Mouse (Mus musculus): ENCODE results near the gene Ranbp17. TPM values are rescaled to one million over a fixed set of nuclear protein-coding genes. Genes with fewer than 3 reads are reported as not detected.

The Ranbp17 gene
- polyA plus RNA-seq (2014; fragmentation: Nextera tagmentation; extraction: Ambion mirVana), result 10.4 and 13.3 TPM in 2 replicates

GRCm38 (mm10) chr11:33513376-33513991, at the start of gene Ranbp17:
Gene Ranbp17 (minus strand): TSS chr11:33513746.
- Histone ChIP-seq H3K9ac (replicated peaks; ENCODE audit: low read length) (peak within 1 kb of the TSS; percentile 87), H3K27ac (replicated peaks; ENCODE audit: low read depth, low read length) (peak within 1 kb of the TSS; percentile 65), H3K4me2 (ENCODE audit: low read depth, low read length) (peak within 1 kb of the TSS; percentile 63), H3K36me3 (replicated peaks; ENCODE audit: control insufficient read depth, insufficient read depth, low read depth, low read length) (no peaks in the 10 kb centered on the region), H3K27me3 (ENCODE audit: control insufficient read depth, insufficient read depth, low read length) (no peaks in the 10 kb centered on the region), H3K4me3 (ENCODE audit: low read depth, low read length) (peak within 1 kb of the TSS; percentile 88), H3K4me1 (ENCODE audit: control insufficient read depth, insufficient read depth, low read length) (no peaks in the 10 kb centered on the region), H3K9me3 (replicated peaks; ENCODE audit: control insufficient read depth, low read length) (no peaks in the 10 kb centered on the region)
- ATAC-seq (replicated peaks; ENCODE audit: insufficient number of reproducible peaks, low FRiP score, low TSS enrichment, low read depth), result peak; percentile 86
- 1% methylated on average over 65 of the region's 72 CpGs for WGBS
- peak; percentile 82 for DNase-seq (ENCODE audit: low spot score)

- Histone ChIP-seq H3K4me1 (ENCODE audit: control insufficient read depth, insufficient read depth, low read length) (no peaks in the 10 kb centered on the region), H3K4me3 (ENCODE audit: low read depth, low read length) (no peak overlapping the region), H3K27ac (replicated peaks; ENCODE audit: low read depth, low read length) (no peak overlapping the region), H3K9me3 (replicated peaks; ENCODE audit: control insufficient read depth, low read length) (no peaks in the 10 kb centered on the region), H3K9ac (replicated peaks; ENCODE audit: low read length) (no peak overlapping the region), H3K27me3 (ENCODE audit: control insufficient read depth, insufficient read depth, low read length) (no peaks in the 10 kb centered on the region), H3K4me2 (ENCODE audit: low read depth, low read length) (no peak overlapping the region), H3K36me3 (replicated peaks; ENCODE audit: control insufficient read depth, insufficient read depth, low read depth, low read length) (no peaks in the 10 kb centered on the region)
- DNase-seq (ENCODE audit: low spot score), result peak; percentile 16
- ATAC-seq (replicated peaks; ENCODE audit: insufficient number of reproducible peaks, low FRiP score, low TSS enrichment, low read depth), result no peak
- 75% methylated on average over 8 of the region's 8 CpGs for WGBS
Observed at GRCm38 (mm10) chr11:33554123-33554522, 40.6 kb upstream of the Ranbp17 start.

DNA sequence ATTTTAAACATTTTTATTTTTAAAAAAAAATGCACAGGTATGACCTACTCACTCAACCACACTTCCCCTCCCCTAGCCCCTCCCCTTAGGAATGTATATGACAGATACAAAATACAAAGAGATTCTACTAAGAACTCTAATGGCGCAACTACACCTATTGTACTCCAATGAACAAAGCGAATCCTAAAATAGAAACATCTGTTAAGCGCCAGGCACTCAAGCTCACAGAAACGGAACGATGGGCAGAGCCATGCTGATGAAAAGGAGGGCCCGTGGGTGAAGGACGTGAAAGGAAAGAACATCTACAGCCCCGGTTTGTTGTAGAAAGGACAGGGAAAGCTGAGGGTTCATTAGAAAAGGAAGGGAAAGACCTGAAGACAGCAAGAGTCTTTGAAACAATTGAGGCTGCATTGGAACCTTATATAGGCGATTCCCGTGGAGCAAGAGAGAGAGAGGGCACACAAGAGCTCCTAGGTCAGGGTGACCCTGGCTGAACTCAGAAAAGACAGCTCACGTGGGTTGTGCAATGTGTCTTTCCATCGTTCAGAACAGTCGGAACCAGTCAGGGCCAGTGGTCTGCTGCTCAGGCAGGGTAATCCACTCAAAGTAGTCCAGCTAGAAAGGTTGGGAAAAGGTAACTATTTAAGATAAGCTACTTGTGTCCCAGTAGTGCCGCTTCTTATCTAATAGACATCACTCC, 37.5 kb upstream of the Ranbp17 start:
- H3K4me3 ChIP-seq (ENCODE audit: low read depth, low read length), result no peak overlapping the region
- DNase-seq (ENCODE audit: low spot score) (no peak), ATAC-seq (replicated peaks; ENCODE audit: insufficient number of reproducible peaks, low FRiP score, low TSS enrichment, low read depth) (no peak)
- no peak overlapping the region for H3K27ac ChIP-seq (replicated peaks; ENCODE audit: low read depth, low read length)
- no peak overlapping the region for H3K9ac ChIP-seq (replicated peaks; ENCODE audit: low read length)
- no peaks in the 10 kb centered on the region for H3K9me3 ChIP-seq (replicated peaks; ENCODE audit: control insufficient read depth, low read length)
- 75% methylated on average over 14 of the region's 14 CpGs for WGBS
- H3K27me3 ChIP-seq (ENCODE audit: control insufficient read depth, insufficient read depth, low read length), result no peaks in the 10 kb centered on the region
- H3K36me3 ChIP-seq (replicated peaks; ENCODE audit: control insufficient read depth, insufficient read depth, low read depth, low read length), result no peaks in the 10 kb centered on the region
- no peaks in the 10 kb centered on the region for H3K4me1 ChIP-seq (ENCODE audit: control insufficient read depth, insufficient read depth, low read length)
- no peak overlapping the region for H3K4me2 ChIP-seq (ENCODE audit: low read depth, low read length)

DNA sequence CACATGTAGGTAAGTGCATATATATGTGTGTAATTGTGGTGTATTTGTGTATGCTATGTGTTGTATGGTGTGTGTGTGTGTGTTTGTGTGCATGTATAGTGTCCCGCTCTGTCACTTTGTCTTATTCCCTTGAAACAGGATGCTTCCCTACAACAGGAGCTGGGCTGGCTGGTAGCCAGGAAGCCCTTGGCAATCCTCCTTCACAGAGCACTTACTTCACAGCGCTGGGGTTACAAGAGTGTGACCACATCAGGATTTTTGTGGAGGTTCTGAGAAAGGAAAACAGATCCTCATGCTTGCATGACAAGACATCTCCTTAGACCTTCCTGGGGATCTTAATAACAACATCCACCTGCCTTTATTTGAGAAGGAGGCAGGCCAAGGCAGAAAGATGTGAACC, 33.8 kb upstream of the Ranbp17 start:
- Histone ChIP-seq H3K4me1 (ENCODE audit: control insufficient read depth, insufficient read depth, low read length) (no peaks in the 10 kb centered on the region), H3K27me3 (ENCODE audit: control insufficient read depth, insufficient read depth, low read length) (no peaks in the 10 kb centered on the region), H3K4me2 (ENCODE audit: low read depth, low read length) (no peak overlapping the region), H3K36me3 (replicated peaks; ENCODE audit: control insufficient read depth, insufficient read depth, low read depth, low read length) (no peaks in the 10 kb centered on the region), H3K9me3 (replicated peaks; ENCODE audit: control insufficient read depth, low read length) (no peaks in the 10 kb centered on the region), H3K27ac (replicated peaks; ENCODE audit: low read depth, low read length) (no peak overlapping the region), H3K4me3 (ENCODE audit: low read depth, low read length) (no peak overlapping the region), H3K9ac (replicated peaks; ENCODE audit: low read length) (no peak overlapping the region)
- ATAC-seq (replicated peaks; ENCODE audit: insufficient number of reproducible peaks, low FRiP score, low TSS enrichment, low read depth) (no peak), DNase-seq (ENCODE audit: low spot score) (no peak)
- 90% methylated on average over 2 of the region's 2 CpGs for WGBS

DNA sequence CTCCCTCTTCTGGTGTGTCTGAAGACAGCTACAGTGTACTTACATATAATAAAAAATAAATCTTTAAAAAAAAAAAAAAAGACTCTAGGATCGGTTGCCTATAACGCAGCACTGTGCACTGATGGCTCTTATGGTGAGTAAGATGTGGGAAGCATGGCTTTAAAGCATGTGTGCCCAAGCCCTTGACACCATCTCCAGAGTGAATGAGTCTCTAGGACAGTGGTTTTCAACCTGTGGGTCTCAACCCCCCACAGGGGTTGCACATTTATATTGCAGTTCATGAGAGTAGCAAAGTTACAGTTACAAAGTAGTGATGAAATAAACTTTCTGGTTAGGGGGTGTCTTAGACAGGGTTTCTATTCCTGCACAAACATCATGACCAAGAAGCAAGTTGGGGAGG, 31.4 kb upstream of the Ranbp17 start:
- ATAC-seq (replicated peaks; ENCODE audit: insufficient number of reproducible peaks, low FRiP score, low TSS enrichment, low read depth) (no peak), DNase-seq (ENCODE audit: low spot score) (no peak)
- Histone ChIP-seq H3K27ac (replicated peaks; ENCODE audit: low read depth, low read length) (no peak overlapping the region), H3K36me3 (replicated peaks; ENCODE audit: control insufficient read depth, insufficient read depth, low read depth, low read length) (no peaks in the 10 kb centered on the region), H3K27me3 (ENCODE audit: control insufficient read depth, insufficient read depth, low read length) (no peaks in the 10 kb centered on the region), H3K4me3 (ENCODE audit: low read depth, low read length) (no peak overlapping the region), H3K9me3 (replicated peaks; ENCODE audit: control insufficient read depth, low read length) (no peaks in the 10 kb centered on the region), H3K4me1 (ENCODE audit: control insufficient read depth, insufficient read depth, low read length) (no peaks in the 10 kb centered on the region), H3K9ac (replicated peaks; ENCODE audit: low read length) (no peak overlapping the region), H3K4me2 (ENCODE audit: low read depth, low read length) (no peak overlapping the region)
- 98% methylated on average over 2 of the region's 2 CpGs for WGBS

DNA sequence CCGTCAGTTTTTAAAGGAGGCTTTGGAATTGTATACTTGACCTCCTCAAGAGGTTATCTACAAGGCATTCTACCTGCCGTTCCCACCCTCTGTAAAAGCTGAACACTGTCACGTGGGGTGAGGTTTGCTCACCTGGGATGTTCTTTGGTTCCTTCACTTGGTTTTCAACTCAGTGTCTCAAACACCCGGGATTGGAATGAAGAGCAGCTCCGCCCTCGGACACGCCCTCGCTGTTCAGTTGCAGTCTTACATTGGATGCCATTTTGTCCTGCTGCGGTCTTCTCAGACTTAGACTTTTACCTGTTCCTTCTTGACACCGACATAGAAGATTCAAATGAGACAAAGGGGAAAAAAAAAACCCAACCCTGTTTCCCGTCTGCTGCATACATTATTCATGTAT, 30.6 kb upstream of the Ranbp17 start:
- Histone ChIP-seq H3K27ac (replicated peaks; ENCODE audit: low read depth, low read length) (no peak overlapping the region), H3K4me3 (ENCODE audit: low read depth, low read length) (no peak overlapping the region), H3K9ac (replicated peaks; ENCODE audit: low read length) (no peak overlapping the region), H3K4me2 (ENCODE audit: low read depth, low read length) (no peak overlapping the region), H3K27me3 (ENCODE audit: control insufficient read depth, insufficient read depth, low read length) (no peaks in the 10 kb centered on the region), H3K9me3 (replicated peaks; ENCODE audit: control insufficient read depth, low read length) (no peaks in the 10 kb centered on the region), H3K4me1 (ENCODE audit: control insufficient read depth, insufficient read depth, low read length) (no peaks in the 10 kb centered on the region), H3K36me3 (replicated peaks; ENCODE audit: control insufficient read depth, insufficient read depth, low read depth, low read length) (no peaks in the 10 kb centered on the region)
- WGBS, result 67% methylated on average over 11 of the region's 11 CpGs
- DNase-seq (ENCODE audit: low spot score), result no peak
- no peak for ATAC-seq (replicated peaks; ENCODE audit: insufficient number of reproducible peaks, low FRiP score, low TSS enrichment, low read depth)

DNA sequence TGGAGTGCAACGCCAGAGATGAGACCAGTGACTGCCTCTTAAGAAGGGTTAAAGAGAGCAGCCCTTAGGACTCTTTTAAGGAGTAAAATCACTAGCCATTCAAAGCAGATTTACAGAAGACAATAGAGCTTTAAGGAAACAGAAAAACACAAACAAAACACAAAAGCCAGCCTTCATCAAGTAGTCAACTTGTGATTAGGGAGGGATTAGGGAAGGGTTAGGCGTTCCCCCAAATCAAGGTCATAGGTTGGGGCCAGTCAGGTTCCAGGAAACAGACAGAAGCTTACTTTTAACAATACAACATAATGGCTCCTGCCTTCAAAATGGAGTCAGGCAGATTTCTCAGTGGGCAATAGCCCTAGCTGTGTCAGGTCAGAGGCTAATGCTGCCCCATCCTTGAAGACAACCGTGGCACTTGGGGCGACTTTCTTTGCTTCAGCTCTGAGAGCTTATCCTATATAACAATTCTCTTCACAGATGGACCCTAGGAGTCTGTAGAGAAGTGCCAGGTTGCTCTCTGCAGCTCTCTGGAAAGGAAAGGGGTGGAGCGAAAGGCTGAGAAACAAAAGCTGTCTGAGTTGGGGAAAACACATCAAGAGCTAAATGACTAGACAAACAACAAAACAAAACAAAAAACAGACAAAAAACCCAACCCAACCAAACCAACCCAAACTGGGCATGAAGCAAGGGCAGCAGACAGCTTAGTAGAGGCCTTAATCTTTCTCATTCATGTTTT, 24.0 kb upstream of the Ranbp17 start:
- H3K4me1 ChIP-seq (ENCODE audit: control insufficient read depth, insufficient read depth, low read length), result no peaks in the 10 kb centered on the region
- no peak overlapping the region for H3K4me2 ChIP-seq (ENCODE audit: low read depth, low read length)
- no peaks in the 10 kb centered on the region for H3K27me3 ChIP-seq (ENCODE audit: control insufficient read depth, insufficient read depth, low read length)
- no peaks in the 10 kb centered on the region for H3K36me3 ChIP-seq (replicated peaks; ENCODE audit: control insufficient read depth, insufficient read depth, low read depth, low read length)
- ATAC-seq (replicated peaks; ENCODE audit: insufficient number of reproducible peaks, low FRiP score, low TSS enrichment, low read depth), result no peak
- H3K9ac ChIP-seq (replicated peaks; ENCODE audit: low read length), result no peak overlapping the region
- DNase-seq (ENCODE audit: low spot score), result no peak
- no peaks in the 10 kb centered on the region for H3K9me3 ChIP-seq (replicated peaks; ENCODE audit: control insufficient read depth, low read length)
- H3K4me3 ChIP-seq (ENCODE audit: low read depth, low read length), result no peak overlapping the region
- WGBS, result 68% methylated on average over 5 of the region's 5 CpGs
- H3K27ac ChIP-seq (replicated peaks; ENCODE audit: low read depth, low read length), result no peak overlapping the region

DNA sequence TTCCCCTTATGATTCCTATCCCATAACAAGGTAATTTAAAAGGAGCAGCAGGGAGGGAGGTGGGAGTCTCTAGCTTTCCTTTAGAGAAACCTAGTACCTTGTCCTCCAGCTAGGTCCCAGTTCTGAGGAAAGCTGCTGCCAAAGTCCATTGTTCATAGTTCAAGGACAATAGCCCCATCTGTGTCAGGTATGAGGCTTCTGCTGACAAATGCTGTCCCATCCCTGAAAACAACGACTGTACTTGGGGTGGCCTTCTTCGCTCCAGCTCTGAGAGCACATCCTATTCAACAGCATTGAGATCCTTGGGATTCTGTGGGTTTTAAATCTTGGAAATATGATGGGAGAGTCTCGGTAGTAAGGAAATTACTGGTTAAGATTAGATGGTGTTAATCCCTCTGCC, 23.1 kb upstream of the Ranbp17 start:
- Histone ChIP-seq H3K9me3 (replicated peaks; ENCODE audit: control insufficient read depth, low read length) (no peaks in the 10 kb centered on the region), H3K9ac (replicated peaks; ENCODE audit: low read length) (no peak overlapping the region), H3K4me1 (ENCODE audit: control insufficient read depth, insufficient read depth, low read length) (no peaks in the 10 kb centered on the region), H3K27me3 (ENCODE audit: control insufficient read depth, insufficient read depth, low read length) (no peaks in the 10 kb centered on the region), H3K36me3 (replicated peaks; ENCODE audit: control insufficient read depth, insufficient read depth, low read depth, low read length) (no peaks in the 10 kb centered on the region), H3K4me2 (ENCODE audit: low read depth, low read length) (no peak overlapping the region), H3K27ac (replicated peaks; ENCODE audit: low read depth, low read length) (no peak overlapping the region), H3K4me3 (ENCODE audit: low read depth, low read length) (no peak overlapping the region)
- DNase-seq (ENCODE audit: low spot score) (no peak), ATAC-seq (replicated peaks; ENCODE audit: insufficient number of reproducible peaks, low FRiP score, low TSS enrichment, low read depth) (no peak)
- WGBS, result 93% methylated on average over 3 of the region's 3 CpGs

Data from embryonic facial prominence, embryonic 11.5 days (tissue).